Mouse (Mus musculus) heart, embryonic 16.5 days (tissue): ENCODE measurements at regions not wholly inside any gene's neighbourhood (a gene's known extent, or its start where the extent isn't known, plus 50 kb on each side); places are given as distances from the start of the nearest gene placed in this dataset.

ENCODE experiments used
- ATAC-seq: fragments of 200-750 bp; cut with Nextera tagmentation; replicated peaks from 2 replicates; pipeline ENCODE4 v1.8.0; 2017; ENCODE audit warnings: moderate number of reproducible peaks; ENCODE audit not compliant: insufficient read depth, low FRiP score; ENCODE audit errors: extremely low read depth
- H3K27ac ChIP-seq: fragments of 300-500 bp; sonication (generic); 2 replicates; pipeline ENCODE4 v1.5.1; 2014; ENCODE audit warnings: mild to moderate bottlenecking, low read length, control low read depth, moderate library complexity
- H3K27me3 ChIP-seq: fragments of 300-500 bp; sonication (generic); 2 replicates; pipeline ENCODE4 v1.6.1; 2014; ENCODE audit warnings: low read length, mixed read lengths; ENCODE audit not compliant: control insufficient read depth, insufficient read depth
- H3K36me3 ChIP-seq: fragments of 300-500 bp; sonication (generic); 2 replicates; pipeline ENCODE4 v1.6.1; 2014; ENCODE audit not compliant: control insufficient read depth, insufficient read depth
- H3K4me1 ChIP-seq: fragments of 300-500 bp; sonication (generic); 2 replicates; pipeline ENCODE4 v1.6.1; 2014; ENCODE audit warnings: low read length, mixed read lengths; ENCODE audit not compliant: control insufficient read depth, insufficient read depth
- H3K4me2 ChIP-seq: fragments of 300-500 bp; sonication (generic); 2 replicates; pipeline ENCODE4 v1.6.1; 2014; ENCODE audit warnings: low read depth, mild to moderate bottlenecking, control low read depth, low read length
- H3K4me3 ChIP-seq: fragments of 300-500 bp; sonication (generic); 2 replicates; pipeline ENCODE4 v1.5.1; 2014; ENCODE audit warnings: mild to moderate bottlenecking, control low read depth, low read length
- H3K9ac ChIP-seq: fragments of 300-500 bp; sonication (generic); 2 replicates; pipeline ENCODE4 v1.6.1; 2014; ENCODE audit warnings: low read length, control low read depth
- H3K9me3 ChIP-seq: fragments of 300-500 bp; sonication (generic); replicated peaks from 2 replicates; pipeline ENCODE4 v1.6.1; 2016; ENCODE audit warnings: low read length; ENCODE audit not compliant: control insufficient read depth
- WGBS: fragments of 180-500 bp; shearing (Covaris S2); extraction: QIAGEN DNeasy Blood & Tissue Kit; methylation state at CpG from one replicate; pipeline ENCODE4 v1.1.7; 2014; 5-methylcytosine and 5-hydroxymethylcytosine counted together

GRCm38 (mm10) chr13:16645311-16645710 is 633.7 kb downstream of the Inhba start:
- Histone ChIP-seq H3K36me3 (no peaks in the 10 kb centered on the region), H3K4me2 (no peak overlapping the region), H3K9me3 (no peaks in the 10 kb centered on the region), H3K4me3 (no peak overlapping the region), H3K27ac (no peak overlapping the region), H3K9ac (no peak overlapping the region), H3K27me3 (no peaks in the 10 kb centered on the region), H3K4me1 (no peaks in the 10 kb centered on the region)
- no peak for ATAC-seq
- 62% methylated on average over 3 of the region's 3 CpGs for WGBS

GRCm38 (mm10) chr13:16646056-16646455 is 634.4 kb downstream of the Inhba start:
- H3K4me1 ChIP-seq, result no peaks in the 10 kb centered on the region
- no peaks in the 10 kb centered on the region for H3K9me3 ChIP-seq
- ATAC-seq, result no peak
- H3K9ac ChIP-seq, result no peak overlapping the region
- H3K27ac ChIP-seq, result no peak overlapping the region
- no peaks in the 10 kb centered on the region for H3K36me3 ChIP-seq
- H3K27me3 ChIP-seq, result no peaks in the 10 kb centered on the region
- H3K4me3 ChIP-seq, result no peak overlapping the region
- H3K4me2 ChIP-seq, result no peak overlapping the region

- Histone ChIP-seq H3K27ac (no peak overlapping the region), H3K9me3 (no peaks in the 10 kb centered on the region), H3K9ac (no peak overlapping the region), H3K4me1 (no peaks in the 10 kb centered on the region), H3K27me3 (no peaks in the 10 kb centered on the region), H3K4me2 (no peak overlapping the region), H3K4me3 (no peak overlapping the region), H3K36me3 (no peaks in the 10 kb centered on the region)
- no peak for ATAC-seq
Observed at GRCm38 (mm10) chr13:16646649-16647048, 635.0 kb downstream of the Inhba start.

GRCm38 (mm10) chr13:16656110-16656509 is 644.5 kb downstream of the Inhba start:
- no peak for ATAC-seq
- Histone ChIP-seq H3K4me3 (no peak overlapping the region), H3K9me3 (no peaks in the 10 kb centered on the region), H3K9ac (no peak overlapping the region), H3K4me2 (no peak overlapping the region), H3K27me3 (no peaks in the 10 kb centered on the region), H3K4me1 (no peaks in the 10 kb centered on the region), H3K27ac (no peak overlapping the region), H3K36me3 (no peaks in the 10 kb centered on the region)
- 52% methylated on average over 4 of the region's 4 CpGs for WGBS

DNA sequence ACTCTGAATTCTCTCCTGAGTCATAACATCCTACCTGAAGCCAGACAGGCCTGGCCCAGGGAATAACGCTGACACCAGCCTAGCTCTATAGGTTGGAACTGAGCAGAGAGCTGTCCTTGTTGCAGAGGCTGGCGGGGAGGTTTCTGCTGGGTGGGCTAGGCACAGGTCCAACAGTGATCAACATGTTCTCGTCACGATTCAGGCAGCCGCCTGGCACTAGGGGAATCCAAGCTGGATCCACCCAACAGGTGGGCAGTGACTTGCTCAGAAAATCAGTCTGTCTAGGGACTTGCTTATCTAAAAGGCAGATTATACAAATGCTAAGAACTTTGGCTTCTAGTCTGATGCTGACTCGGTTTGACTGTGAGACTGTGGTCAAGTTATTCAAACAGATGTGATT is 648.2 kb downstream of the Inhba start:
- Histone ChIP-seq H3K9ac (no peak overlapping the region), H3K27me3 (no peaks in the 10 kb centered on the region), H3K4me3 (no peak overlapping the region), H3K27ac (no peak overlapping the region), H3K4me1 (no peaks in the 10 kb centered on the region), H3K36me3 (no peaks in the 10 kb centered on the region), H3K4me2 (no peak overlapping the region), H3K9me3 (no peaks in the 10 kb centered on the region)
- 57% methylated on average over 6 of the region's 6 CpGs for WGBS
- ATAC-seq, result no peak

- WGBS, result 87% methylated on average over 1 of the region's 1 CpGs
- no peaks in the 10 kb centered on the region for H3K27me3 ChIP-seq
- H3K4me3 ChIP-seq, result no peak overlapping the region
- no peaks in the 10 kb centered on the region for H3K9me3 ChIP-seq
- H3K4me1 ChIP-seq, result 0 out of 2 replicates have a peak, but pooled peaks cover 2% of the 10 kb centered on the region
- no peak overlapping the region for H3K4me2 ChIP-seq
- H3K27ac ChIP-seq, result no peak overlapping the region
- no peaks in the 10 kb centered on the region for H3K36me3 ChIP-seq
- no peak overlapping the region for H3K9ac ChIP-seq
- ATAC-seq, result no peak
Observed at GRCm38 (mm10) chr13:16668652-16669051, 657.0 kb downstream of the Inhba start.

GRCm38 (mm10) chr13:16669281-16669680 is 657.6 kb downstream of the Inhba start:
- no peak for ATAC-seq
- Histone ChIP-seq H3K9me3 (no peaks in the 10 kb centered on the region), H3K4me1 (0 out of 2 replicates have a peak, but pooled peaks cover 2% of the 10 kb centered on the region), H3K9ac (no peak overlapping the region), H3K36me3 (no peaks in the 10 kb centered on the region), H3K4me3 (no peak overlapping the region), H3K4me2 (no peak overlapping the region), H3K27me3 (no peaks in the 10 kb centered on the region), H3K27ac (no peak overlapping the region)
- WGBS, result 87% methylated on average over 1 of the region's 1 CpGs

- no peak overlapping the region for H3K4me2 ChIP-seq
Observed at GRCm38 (mm10) chr13:16670047-16670733, 658.5 kb downstream of the Inhba start.

GRCm38 (mm10) chr13:16670736-16671135 is 659.1 kb downstream of the Inhba start:
- no peak for ATAC-seq
- no peak overlapping the region for H3K27ac ChIP-seq

More at GRCm38 (mm10) chr13:16670047-16670733, 658.5 kb downstream of the Inhba start:
- 55% methylated on average over 5 of the region's 5 CpGs for WGBS
- Histone ChIP-seq H3K9ac (no peak overlapping the region), H3K4me1 (0 out of 2 replicates have a peak, but pooled peaks cover 2% of the 10 kb centered on the region), H3K4me3 (no peak overlapping the region), H3K27ac (no peak overlapping the region), H3K9me3 (no peaks in the 10 kb centered on the region), H3K36me3 (no peaks in the 10 kb centered on the region), H3K27me3 (no peaks in the 10 kb centered on the region)
- no peak for ATAC-seq

More at GRCm38 (mm10) chr13:16670736-16671135, 659.1 kb downstream of the Inhba start:
- Histone ChIP-seq H3K4me3 (no peak overlapping the region), H3K9ac (no peak overlapping the region), H3K9me3 (no peaks in the 10 kb centered on the region), H3K36me3 (no peaks in the 10 kb centered on the region), H3K4me1 (0 out of 2 replicates have a peak, but pooled peaks cover 2% of the 10 kb centered on the region), H3K27me3 (no peaks in the 10 kb centered on the region), H3K4me2 (no peak overlapping the region)
